Mouse (Mus musculus): ENCODE data around the gene Mef2c. TPM values are rescaled to one million over a fixed set of nuclear protein-coding genes. Genes with fewer than 3 reads are reported as not detected.
A peak's percentile ranks its signal among the peaks of the same experiment; 100 is the strongest.

The Mef2c gene
- polyA plus RNA-seq, 1 experiment from 2014 or later, result 69.9 TPM

GRCm38 (mm10) chr13:83654889-83655769, 151.3 kb downstream of the Mef2c start:
- Histone ChIP-seq H3K4me2 (replicated peaks) (no peak overlapping the region), H3K4me1 (no peaks in the 10 kb centered on the region), H3K27me3 (no peaks in the 10 kb centered on the region), H3K36me3 (no peaks in the 10 kb centered on the region), H3K9ac (no peak overlapping the region), H3K9me3 (no peaks in the 10 kb centered on the region), H3K4me3 (no peak overlapping the region), H3K27ac (no peak overlapping the region)
- no peak for ATAC-seq (ENCODE audit: insufficient number of reproducible peaks, insufficient read depth, low FRiP score, low TSS enrichment)
- 35% methylated on average over 8 of the region's 8 CpGs for WGBS

GRCm38 (mm10) chr13:83656094-83656493, 152.3 kb downstream of the Mef2c start:
- Histone ChIP-seq H3K4me1 (no peaks in the 10 kb centered on the region), H3K36me3 (no peaks in the 10 kb centered on the region), H3K27ac (no peak overlapping the region), H3K27me3 (no peaks in the 10 kb centered on the region), H3K4me3 (no peak overlapping the region), H3K9ac (no peak overlapping the region), H3K9me3 (no peaks in the 10 kb centered on the region), H3K4me2 (replicated peaks) (no peak overlapping the region)
- no peak for ATAC-seq (ENCODE audit: insufficient number of reproducible peaks, insufficient read depth, low FRiP score, low TSS enrichment)
- 84% methylated on average over 7 of the region's 7 CpGs for WGBS

GRCm38 (mm10) chr13:83656773-83657172, 152.9 kb downstream of the Mef2c start:
- H3K4me2 ChIP-seq (replicated peaks), result no peak overlapping the region
- no peaks in the 10 kb centered on the region for H3K4me1 ChIP-seq
- WGBS, result 70% methylated on average over 4 of the region's 4 CpGs
- H3K4me3 ChIP-seq, result no peak overlapping the region
- no peaks in the 10 kb centered on the region for H3K27me3 ChIP-seq
- no peak overlapping the region for H3K9ac ChIP-seq
- no peaks in the 10 kb centered on the region for H3K36me3 ChIP-seq
- no peaks in the 10 kb centered on the region for H3K9me3 ChIP-seq
- ATAC-seq (ENCODE audit: insufficient number of reproducible peaks, insufficient read depth, low FRiP score, low TSS enrichment), result no peak
- no peak overlapping the region for H3K27ac ChIP-seq

- H3K9ac ChIP-seq, result no peak overlapping the region
- H3K9me3 ChIP-seq, result no peaks in the 10 kb centered on the region
- H3K4me2 ChIP-seq (replicated peaks), result no peak overlapping the region
- H3K36me3 ChIP-seq, result no peaks in the 10 kb centered on the region
- no peak for ATAC-seq (ENCODE audit: insufficient number of reproducible peaks, insufficient read depth, low FRiP score, low TSS enrichment)
- H3K27me3 ChIP-seq, result no peaks in the 10 kb centered on the region
- H3K27ac ChIP-seq, result no peak overlapping the region
- 63% methylated on average over 8 of the region's 8 CpGs for WGBS
- H3K4me1 ChIP-seq, result no peaks in the 10 kb centered on the region
- no peak overlapping the region for H3K4me3 ChIP-seq
Observed at GRCm38 (mm10) chr13:83660722-83661121, 156.9 kb downstream of the Mef2c start.

- Histone ChIP-seq H3K4me3 (no peak overlapping the region), H3K4me1 (no peaks in the 10 kb centered on the region), H3K27ac (no peak overlapping the region), H3K9me3 (no peaks in the 10 kb centered on the region), H3K9ac (no peak overlapping the region), H3K36me3 (no peaks in the 10 kb centered on the region), H3K27me3 (no peaks in the 10 kb centered on the region), H3K4me2 (replicated peaks) (no peak overlapping the region)
- ATAC-seq (ENCODE audit: insufficient number of reproducible peaks, insufficient read depth, low FRiP score, low TSS enrichment), result no peak
- 59% methylated on average over 7 of the region's 7 CpGs for WGBS
Observed at GRCm38 (mm10) chr13:83661166-83661565, 157.3 kb downstream of the Mef2c start.

GRCm38 (mm10) chr13:83662089-83662551, 158.3 kb downstream of the Mef2c start:
- no peak overlapping the region for H3K4me2 ChIP-seq (replicated peaks)
- H3K27me3 ChIP-seq, result no peaks in the 10 kb centered on the region
- H3K36me3 ChIP-seq, result no peaks in the 10 kb centered on the region
- no peak overlapping the region for H3K4me3 ChIP-seq
- H3K27ac ChIP-seq, result no peak overlapping the region
- no peaks in the 10 kb centered on the region for H3K9me3 ChIP-seq
- WGBS, result 62% methylated on average over 14 of the region's 14 CpGs
- H3K9ac ChIP-seq, result no peak overlapping the region
- H3K4me1 ChIP-seq, result no peaks in the 10 kb centered on the region
- no peak for ATAC-seq (ENCODE audit: insufficient number of reproducible peaks, insufficient read depth, low FRiP score, low TSS enrichment)

GRCm38 (mm10) chr13:83666179-83666578, 162.3 kb downstream of the Mef2c start:
- no peak for ATAC-seq (ENCODE audit: insufficient number of reproducible peaks, insufficient read depth, low FRiP score, low TSS enrichment)
- H3K36me3 ChIP-seq, result no peaks in the 10 kb centered on the region
- H3K9ac ChIP-seq, result no peak overlapping the region
- no peak overlapping the region for H3K4me2 ChIP-seq (replicated peaks)
- H3K27ac ChIP-seq, result no peak overlapping the region
- H3K4me1 ChIP-seq, result no peaks in the 10 kb centered on the region
- H3K4me3 ChIP-seq, result no peak overlapping the region
- H3K27me3 ChIP-seq, result no peaks in the 10 kb centered on the region
- no peaks in the 10 kb centered on the region for H3K9me3 ChIP-seq
- WGBS, result 82% methylated on average over 7 of the region's 7 CpGs

GRCm38 (mm10) chr13:83667051-83667450, 163.2 kb downstream of the Mef2c start:
- Histone ChIP-seq H3K36me3 (no peaks in the 10 kb centered on the region), H3K27ac (no peak overlapping the region), H3K9me3 (no peaks in the 10 kb centered on the region), H3K9ac (no peak overlapping the region), H3K27me3 (no peaks in the 10 kb centered on the region), H3K4me1 (no peaks in the 10 kb centered on the region), H3K4me3 (no peak overlapping the region), H3K4me2 (replicated peaks) (no peak overlapping the region)
- ATAC-seq (ENCODE audit: insufficient number of reproducible peaks, insufficient read depth, low FRiP score, low TSS enrichment), result no peak
- 78% methylated on average over 3 of the region's 3 CpGs for WGBS

- no peak for ATAC-seq (ENCODE audit: insufficient number of reproducible peaks, insufficient read depth, low FRiP score, low TSS enrichment)
- H3K4me3 ChIP-seq, result no peak overlapping the region
- no peak overlapping the region for H3K4me2 ChIP-seq (replicated peaks)
- H3K36me3 ChIP-seq, result no peaks in the 10 kb centered on the region
- H3K9ac ChIP-seq, result no peak overlapping the region
- 77% methylated on average over 2 of the region's 2 CpGs for WGBS
- H3K9me3 ChIP-seq, result no peaks in the 10 kb centered on the region
- no peaks in the 10 kb centered on the region for H3K4me1 ChIP-seq
- H3K27me3 ChIP-seq, result peaks cover 11% of the 10 kb centered on the region
- no peak overlapping the region for H3K27ac ChIP-seq
Observed at GRCm38 (mm10) chr13:83707611-83708010, 203.8 kb downstream of the Mef2c start.

GRCm38 (mm10) chr13:83712778-83713380, 209.0 kb downstream of the Mef2c start:
- Histone ChIP-seq H3K4me3 (no peak overlapping the region), H3K9ac (no peak overlapping the region), H3K36me3 (no peaks in the 10 kb centered on the region), H3K27ac (no peak overlapping the region), H3K27me3 (peaks cover 57% of the 10 kb centered on the region), H3K4me2 (replicated peaks) (no peak overlapping the region), H3K9me3 (no peaks in the 10 kb centered on the region), H3K4me1 (no peaks in the 10 kb centered on the region)
- ATAC-seq (ENCODE audit: insufficient number of reproducible peaks, insufficient read depth, low FRiP score, low TSS enrichment), result no peak
- 17% methylated on average over 5 of the region's 5 CpGs for WGBS

GRCm38 (mm10) chr13:83713661-83714291, 209.9 kb downstream of the Mef2c start:
- no peak overlapping the region for H3K9ac ChIP-seq
- ATAC-seq (ENCODE audit: insufficient number of reproducible peaks, insufficient read depth, low FRiP score, low TSS enrichment), result no peak

More at GRCm38 (mm10) chr13:83713661-83714291, 209.9 kb downstream of the Mef2c start:
- Histone ChIP-seq H3K4me2 (replicated peaks) (0 out of 2 replicates have a peak overlapping the region, but pooled peaks have one; percentile 5), H3K4me1 (no peaks in the 10 kb centered on the region), H3K27me3 (peaks cover 64% of the 10 kb centered on the region), H3K9me3 (no peaks in the 10 kb centered on the region), H3K27ac (no peak overlapping the region), H3K4me3 (no peak overlapping the region), H3K36me3 (no peaks in the 10 kb centered on the region)
- WGBS, result 2% methylated on average over 19 of the region's 19 CpGs
